Mouse (Mus musculus): Measurements from ENCODE around the gene Xdh.

GRCm38 (mm10) chr17:73839086-73839835 is 110.7 kb downstream of the Xdh start:
- TF ChIP-seq CTCF (IDR thresholded peaks at IDR 0.05) (no peak), POLR2A (IDR thresholded peaks at IDR 0.05; ENCODE audit: insufficient read depth, low read depth, low read length) (no peak)
